Mouse (Mus musculus): ENCODE measurements around the gene Hspa4l. TPM values are rescaled to one million over a fixed set of nuclear protein-coding genes. Genes with fewer than 3 reads are reported as not detected.

Hspa4l gene
- polyA plus RNA-seq (2014; fragmentation: Illumina TruSeq; extraction: RNeasy Lipid Tissue Mini Kit (QIAGEN cat#74804); ENCODE audit: low read depth, low replicate concordance), result 101 TPM

DNA sequence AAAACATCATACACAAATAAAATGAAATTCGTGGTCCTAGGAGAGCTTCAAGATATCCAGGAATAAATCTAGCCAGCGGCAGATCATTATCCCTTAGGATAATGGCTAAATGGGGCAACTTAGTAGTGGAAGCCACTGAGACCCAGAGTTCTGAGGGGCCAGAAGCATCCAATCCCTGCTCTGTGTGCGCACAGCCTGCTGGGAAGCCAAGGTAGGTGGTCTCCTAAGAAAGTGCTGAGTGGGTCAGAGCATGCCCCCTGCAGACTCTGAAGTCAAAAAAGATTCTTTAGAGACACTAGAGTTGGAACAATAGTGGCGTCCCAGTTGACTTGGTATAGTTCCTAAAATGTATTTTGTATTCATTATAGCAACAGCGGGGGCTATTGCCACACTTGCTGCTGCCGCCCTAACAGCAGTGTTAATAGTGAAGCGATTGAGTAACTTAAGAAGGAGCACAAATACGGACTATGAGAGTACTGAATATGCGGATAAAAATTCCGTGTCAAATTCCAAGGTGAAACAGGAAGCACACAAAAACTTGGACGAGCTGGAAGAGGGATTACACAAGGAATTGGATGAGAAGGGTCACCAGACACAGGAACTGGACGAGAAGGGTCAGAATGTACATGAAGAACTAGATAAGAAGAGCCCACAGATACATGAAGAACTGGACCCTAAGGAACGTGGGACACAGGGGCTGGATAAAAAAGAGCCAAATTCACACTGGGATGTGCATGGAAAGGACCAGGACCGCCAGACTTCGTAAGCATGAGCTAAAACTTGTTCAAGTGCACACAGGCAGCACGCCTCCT is at the start of gene Hspa4l:
Hspa4l (plus strand) TSS at position 472 of the 812 bp plus-strand sequence.

DNA sequence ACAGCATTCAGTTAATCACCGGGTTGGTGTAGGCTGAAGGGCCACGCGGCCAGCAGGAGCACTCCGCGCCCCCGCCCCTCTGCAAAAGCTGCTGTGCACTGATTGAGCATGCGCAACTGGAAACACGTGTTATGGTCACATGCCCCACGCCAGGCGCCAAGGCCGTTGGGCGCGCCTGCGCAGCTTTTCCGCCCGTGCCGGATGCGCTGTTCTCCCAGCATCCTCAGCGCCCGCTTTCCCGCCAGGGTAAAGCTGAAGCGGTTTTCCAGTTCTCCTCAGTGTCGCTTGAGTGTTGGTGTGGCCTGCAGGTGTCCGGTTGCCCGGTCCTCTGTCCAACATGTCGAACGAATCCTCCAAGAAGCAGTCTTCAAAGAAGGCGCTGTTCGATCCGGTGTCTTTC is 35.6 kb upstream of the Hspa4l start, which contains the start of gene Slc25a31:
Slc25a31 (plus strand) TSS at position 201 of the 400 bp plus-strand sequence.

DNA sequence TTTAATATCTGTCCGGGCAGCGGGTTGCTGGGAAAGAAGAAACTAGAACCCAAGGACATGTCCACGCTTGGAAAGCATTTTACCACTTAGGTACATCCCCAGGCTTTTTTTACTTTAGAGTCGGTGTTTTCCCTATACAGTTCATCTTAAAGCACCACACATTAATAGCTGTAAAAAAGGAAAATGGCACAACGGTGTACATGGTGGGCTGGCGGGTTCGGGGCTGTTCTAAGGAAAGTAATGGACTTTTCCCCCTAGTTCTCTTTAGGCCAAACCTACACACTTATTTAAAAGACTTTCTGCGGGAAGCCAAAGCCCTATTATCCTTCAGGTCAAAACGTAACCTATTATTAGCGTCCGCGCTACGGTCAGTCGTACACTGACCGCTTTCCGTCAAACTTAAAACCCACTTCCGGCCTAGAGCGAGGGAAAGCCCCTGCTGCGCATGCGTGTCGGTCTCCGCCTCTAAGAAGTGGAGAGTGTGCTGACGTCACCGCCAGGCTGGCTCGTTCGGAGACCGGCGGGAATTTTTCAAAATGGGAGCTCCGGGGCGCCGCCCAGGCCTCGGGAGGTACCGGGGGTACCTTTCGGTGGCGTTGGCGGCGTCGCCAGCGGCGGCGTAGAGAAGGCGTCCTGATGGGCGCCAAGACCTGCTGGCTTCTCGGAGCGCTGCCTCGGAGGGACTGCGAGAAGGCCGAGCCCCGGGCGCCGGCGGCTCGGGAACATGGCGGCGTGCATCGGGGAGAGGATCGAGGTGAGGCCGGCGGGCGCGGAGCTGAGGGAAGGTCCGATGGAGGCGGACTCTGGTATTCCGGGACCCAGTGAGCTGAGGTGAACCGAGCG is 55.5 kb downstream of the Hspa4l start, which contains the start of gene Plk4:
Plk4 (plus strand) TSS at position 490 of the 843 bp plus-strand sequence.

Other genes starting within 250 kb of the Hspa4l start
- gene Intu, start 213.2 kb upstream of the Hspa4l start, polyA plus RNA-seq (2014; fragmentation: Illumina TruSeq; extraction: RNeasy Lipid Tissue Mini Kit (QIAGEN cat#74804); ENCODE audit: low read depth, low replicate concordance), result 13.1 TPM
- gene Slc25a31, start 35.6 kb upstream of the Hspa4l start, polyA plus RNA-seq (2014; fragmentation: Illumina TruSeq; extraction: RNeasy Lipid Tissue Mini Kit (QIAGEN cat#74804); ENCODE audit: low read depth, low replicate concordance), result not detected
- gene Plk4, start 55.5 kb downstream of the Hspa4l start, polyA plus RNA-seq (2014; fragmentation: Illumina TruSeq; extraction: RNeasy Lipid Tissue Mini Kit (QIAGEN cat#74804); ENCODE audit: low read depth, low replicate concordance), result 11.2 TPM
- gene Mfsd8, start 102.4 kb downstream of the Hspa4l start, polyA plus RNA-seq (2014; fragmentation: Illumina TruSeq; extraction: RNeasy Lipid Tissue Mini Kit (QIAGEN cat#74804); ENCODE audit: low read depth, low replicate concordance), result 22.2 TPM
- gene Abhd18, start 102.5 kb downstream of the Hspa4l start, polyA plus RNA-seq (2014; fragmentation: Illumina TruSeq; extraction: RNeasy Lipid Tissue Mini Kit (QIAGEN cat#74804); ENCODE audit: low read depth, low replicate concordance), result 37.5 TPM
- not detected for gene 1700034I23Rik, start 158.0 kb downstream of the Hspa4l start, polyA plus RNA-seq (2014; fragmentation: Illumina TruSeq; extraction: RNeasy Lipid Tissue Mini Kit (QIAGEN cat#74804); ENCODE audit: low read depth, low replicate concordance)
- 169 TPM for gene Larp1b, start 205.3 kb downstream of the Hspa4l start, polyA plus RNA-seq (2014; fragmentation: Illumina TruSeq; extraction: RNeasy Lipid Tissue Mini Kit (QIAGEN cat#74804); ENCODE audit: low read depth, low replicate concordance)